Mouse (Mus musculus) olfactory bulb, adult 2 months (tissue): ENCODE data around the gene Zfp131. TPM values are rescaled to one million over a fixed set of nuclear protein-coding genes. Genes with fewer than 3 reads are reported as not detected.

Source experiments
- H3K27ac ChIP-seq: fragments of 200-500 bp; 2 replicates; pipeline ENCODE4 v1.5.1; 2012; ENCODE audit warnings: low read depth, low read length; ENCODE audit not compliant: insufficient read depth
- H3K4me1 ChIP-seq: fragments of 200-500 bp; 2 replicates; pipeline ENCODE4 v1.6.1; 2012; ENCODE audit warnings: low read length; ENCODE audit not compliant: control insufficient read depth, insufficient read depth
- H3K4me3 ChIP-seq: fragments of 200-500 bp; 2 replicates; pipeline ENCODE4 v1.5.1; 2012; ENCODE audit warnings: mild to moderate bottlenecking, low read depth, low read length, moderate library complexity; ENCODE audit not compliant: insufficient read depth
- CTCF ChIP-seq: fragments of 200-500 bp; IDR thresholded peaks from 2 replicates; pipeline ENCODE4 v1.5.1; 2012; ENCODE audit warnings: low read depth, mild to moderate bottlenecking, low read length, moderate library complexity; ENCODE audit not compliant: insufficient read depth
- POLR2A ChIP-seq: fragments of 200-500 bp; IDR thresholded peaks from 2 replicates; pipeline ENCODE4 v1.6.1; 2012; ENCODE audit warnings: mild to moderate bottlenecking, low read depth, low read length, moderate library complexity; ENCODE audit not compliant: insufficient read depth
- WGBS: fragments of 180-500 bp; shearing (Covaris S2); methylation state at CpG from one replicate; pipeline ENCODE4 v1.1.7; 2018; 5-methylcytosine and 5-hydroxymethylcytosine counted together
- polyA plus RNA-seq: library from polyadenylated mRNA; stranded (reverse); fragments of >200 nt; gene quantifications from 2 replicates; pipeline ENCODE4 v1.2.4, GENCODE M21; 2012; ENCODE audit warnings: low replicate concordance; ENCODE audit not compliant: missing spikeins, insufficient read depth, insufficient read length

The Zfp131 gene
- polyA plus RNA-seq, 1 experiment, result not detected

GRCm38 (mm10) chr13:119808937-119809336 lies 18.2 kb upstream of the Zfp131 start:
- Histone ChIP-seq H3K4me3 (no peak overlapping the region), H3K27ac (no peak overlapping the region), H3K4me1 (no peaks in the 10 kb centered on the region)
- TF ChIP-seq CTCF (no peak), POLR2A (no peak)
- 87% methylated on average over 2 of the region's 2 CpGs for WGBS

DNA sequence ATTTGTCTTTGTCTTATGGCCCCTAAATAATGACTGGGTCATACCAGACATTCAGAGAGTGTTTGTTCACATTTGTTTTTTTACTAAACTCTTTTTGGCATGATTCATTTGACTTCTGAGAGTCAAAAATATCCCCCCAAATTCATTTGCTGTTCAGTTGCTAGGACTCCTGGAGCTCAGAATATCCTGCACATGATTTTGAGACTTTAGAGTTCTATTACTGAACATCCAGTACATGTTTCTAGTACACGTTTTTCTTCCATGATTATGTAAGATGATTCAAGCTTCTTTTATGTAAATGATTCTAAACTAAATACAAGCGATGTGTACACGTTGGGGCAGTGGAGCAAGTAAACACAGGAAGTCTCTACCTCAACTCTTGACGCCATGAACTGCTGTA lies 7.0 kb upstream of the Zfp131 start:
- TF ChIP-seq CTCF (no peak), POLR2A (no peak)
- no peak overlapping the region for H3K27ac ChIP-seq
- no peak overlapping the region for H3K4me3 ChIP-seq
- WGBS, result 60% methylated on average over 4 of the region's 4 CpGs
- H3K4me1 ChIP-seq, result no peaks in the 10 kb centered on the region

- peaks cover 6% of the 10 kb centered on the region for H3K4me1 ChIP-seq
- 85% methylated on average over 5 of the region's 5 CpGs for WGBS
- H3K4me3 ChIP-seq, result no peak overlapping the region
- H3K27ac ChIP-seq, result no peak overlapping the region
- no peak for TF ChIP-seq CTCF
- no peak for TF ChIP-seq POLR2A
Measured at GRCm38 (mm10) chr13:119792791-119793404, 2.2 kb upstream of the Zfp131 start.

GRCm38 (mm10) chr13:119791580-119792135 lies 969 bp upstream of the Zfp131 start:
- no peak overlapping the region for H3K27ac ChIP-seq
- peaks cover 6% of the 10 kb centered on the region for H3K4me1 ChIP-seq
- 4% methylated on average over 18 of the region's 18 CpGs for WGBS
- peak overlapping the region; percentile 99 for H3K4me3 ChIP-seq
- TF ChIP-seq POLR2A (no peak), CTCF (no peak)

DNA sequence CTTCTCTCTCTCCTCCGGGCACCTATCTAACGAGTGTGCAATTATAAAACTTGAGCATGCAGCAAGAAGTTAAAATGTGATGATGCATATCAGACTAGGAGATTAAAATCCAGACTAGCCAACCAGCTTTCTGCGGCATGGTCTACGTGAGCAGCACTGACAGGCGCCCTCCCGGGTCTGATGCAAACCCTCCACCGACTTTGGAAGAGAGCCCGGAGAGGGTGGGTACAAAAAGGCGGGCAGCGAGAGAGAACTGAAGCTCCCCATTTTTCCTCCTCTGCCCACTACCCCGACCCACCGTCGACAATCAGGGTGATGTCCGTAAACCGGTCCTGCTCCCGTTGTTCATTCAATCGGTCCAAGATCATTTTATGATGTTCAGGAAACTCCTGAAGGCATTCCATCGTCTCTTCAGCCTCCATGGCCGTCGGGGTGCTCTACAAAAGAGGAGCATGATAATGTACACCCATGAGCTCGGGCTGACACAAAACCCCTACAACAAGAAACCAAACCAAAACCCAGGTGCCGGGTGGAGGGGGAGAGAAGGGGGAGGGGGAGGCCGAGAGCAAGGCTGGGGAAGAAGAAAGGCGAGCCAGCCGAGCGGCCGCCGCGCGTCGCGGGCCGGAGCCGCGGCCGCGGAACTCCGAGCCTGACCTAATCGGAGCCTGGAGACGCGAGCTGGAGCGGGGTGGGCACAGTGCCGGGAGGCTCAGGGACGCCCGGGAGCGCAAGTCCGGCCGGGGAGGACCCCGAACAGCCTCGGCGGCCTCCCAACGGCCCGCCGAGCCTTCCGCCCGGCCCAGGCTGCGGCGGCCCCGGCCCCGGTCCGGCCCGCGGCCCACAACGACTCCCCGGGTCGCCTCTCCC lies 605 bp downstream of the Zfp131 start:
- Histone ChIP-seq H3K27ac (peak overlapping the region; percentile 94), H3K4me1 (peaks cover 6% of the 10 kb centered on the region), H3K4me3 (peak overlapping the region; percentile 97)
- TF ChIP-seq CTCF, result no peak
- no peak for TF ChIP-seq POLR2A
- under 1% methylated on average over 57 of the region's 66 CpGs for WGBS

DNA sequence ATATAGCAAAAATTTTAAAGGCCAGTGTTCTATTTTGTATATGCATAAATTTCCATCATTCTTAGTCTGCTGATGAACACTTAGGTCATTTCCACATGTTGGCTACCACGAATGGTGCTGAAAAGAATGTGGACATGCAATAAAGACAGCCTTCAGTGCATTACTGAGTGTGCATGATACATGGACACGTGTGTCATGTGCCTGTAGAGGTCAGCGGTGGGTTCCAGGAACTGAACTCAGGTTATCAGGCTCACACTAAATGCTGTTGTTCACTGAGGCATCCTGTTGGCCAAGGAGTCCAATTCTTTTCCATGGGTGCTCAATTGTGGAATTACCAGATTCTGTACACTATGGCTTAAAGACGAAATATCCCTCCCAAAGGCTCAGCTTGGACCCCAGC lies 7.1 kb downstream of the Zfp131 start:
- TF ChIP-seq POLR2A, result no peak
- TF ChIP-seq CTCF, result no peak
- Histone ChIP-seq H3K4me1 (no peaks in the 10 kb centered on the region), H3K27ac (no peak overlapping the region), H3K4me3 (no peak overlapping the region)
- 82% methylated on average over 4 of the region's 4 CpGs for WGBS

GRCm38 (mm10) chr13:119768541-119768940 lies 22.1 kb downstream of the Zfp131 start:
- WGBS, result 77% methylated on average over 6 of the region's 6 CpGs
- H3K4me1 ChIP-seq, result peaks cover 3% of the 10 kb centered on the region
- no peak overlapping the region for H3K4me3 ChIP-seq
- no peak for TF ChIP-seq POLR2A
- TF ChIP-seq CTCF, result no peak
- no peak overlapping the region for H3K27ac ChIP-seq

DNA sequence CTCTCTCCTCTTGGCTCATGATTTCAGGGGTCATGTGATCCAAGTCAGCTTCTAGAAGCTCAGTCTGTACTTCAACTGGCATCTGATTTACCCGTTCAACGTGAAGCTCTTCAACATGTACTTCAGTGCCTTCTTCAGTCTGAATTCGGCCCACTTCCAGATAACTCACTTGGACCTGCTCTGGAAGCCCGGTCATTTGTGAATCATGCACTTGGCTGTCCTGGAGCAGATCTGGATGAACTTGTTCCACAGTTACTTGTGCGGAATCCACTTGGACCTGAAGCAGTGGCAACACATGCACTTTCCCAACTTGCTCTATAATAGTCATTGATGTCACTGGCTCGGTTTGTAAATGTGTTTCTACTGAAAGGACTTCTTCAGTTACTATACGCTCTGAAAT lies 24.2 kb downstream of the Zfp131 start:
- Histone ChIP-seq H3K4me1 (peaks cover 3% of the 10 kb centered on the region), H3K4me3 (no peak overlapping the region), H3K27ac (no peak overlapping the region)
- TF ChIP-seq CTCF (no peak), POLR2A (no peak)
- WGBS, result 86% methylated on average over 7 of the region's 7 CpGs

DNA sequence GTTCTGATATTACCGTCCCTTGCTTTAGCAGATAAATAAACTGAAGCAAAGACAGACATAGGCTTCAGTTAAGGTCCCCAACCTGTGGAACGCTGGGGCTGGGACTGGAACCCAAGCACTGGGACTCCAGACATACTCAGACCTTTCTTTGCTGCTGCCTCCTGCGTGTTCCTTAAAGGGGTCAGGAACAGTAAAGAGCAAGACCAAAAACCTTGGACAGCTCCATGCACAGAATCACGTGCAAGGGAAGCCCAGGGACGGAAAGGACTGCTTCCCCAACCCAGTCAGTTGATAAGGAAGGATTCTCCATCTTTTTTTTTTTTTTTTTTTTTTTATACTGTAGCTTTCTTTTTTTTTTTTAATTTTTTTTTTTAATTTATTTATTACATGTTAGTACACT lies 33.9 kb downstream of the Zfp131 start:
- Histone ChIP-seq H3K27ac (no peak overlapping the region), H3K4me3 (peak overlapping the region; percentile 30), H3K4me1 (peaks cover 10% of the 10 kb centered on the region)
- no peak for TF ChIP-seq POLR2A
- no peak for TF ChIP-seq CTCF
- WGBS, result 28% methylated on average over 5 of the region's 5 CpGs
